Mouse (Mus musculus) intestine, postnatal 0 days (tissue): ENCODE measurements around the gene Gal3st2c. TPM values are rescaled to one million over a fixed set of nuclear protein-coding genes. Genes with fewer than 3 reads are reported as not detected.
A peak's percentile ranks its signal among the peaks of the same experiment; 100 is the strongest.

Source experiments
- ATAC-seq: fragments of 200-750 bp; cut with Nextera tagmentation; 2 replicates; pipeline ENCODE4 v1.8.0; 2017; ENCODE audit warnings: mild to moderate bottlenecking, moderate TSS enrichment, moderate library complexity
- H3K27ac ChIP-seq: fragments of 300-500 bp; sonication (generic); 2 replicates; pipeline ENCODE4 v1.5.1; 2014; ENCODE audit warnings: mild to moderate bottlenecking, low read depth, low read length, moderate library complexity
- H3K27me3 ChIP-seq: fragments of 300-500 bp; sonication (generic); replicated peaks from 2 replicates; pipeline ENCODE4 v1.6.1; 2014; ENCODE audit warnings: low read length, mixed read lengths; ENCODE audit not compliant: control insufficient read depth, insufficient read depth
- H3K36me3 ChIP-seq: fragments of 300-500 bp; sonication (generic); 2 replicates; pipeline ENCODE4 v1.6.1; 2014; ENCODE audit warnings: mild to moderate bottlenecking, moderate library complexity; ENCODE audit not compliant: control insufficient read depth, insufficient read depth
- H3K4me1 ChIP-seq: fragments of 300-500 bp; sonication (generic); replicated peaks from 2 replicates; pipeline ENCODE4 v1.6.1; 2014; ENCODE audit warnings: antibody characterized with exemption, low read length, mixed read lengths; ENCODE audit not compliant: control insufficient read depth, insufficient read depth
- H3K4me2 ChIP-seq: fragments of 300-500 bp; sonication (generic); replicated peaks from 2 replicates; pipeline ENCODE4 v1.6.1; 2014; ENCODE audit warnings: low read depth, mild to moderate bottlenecking, moderate library complexity
- H3K4me3 ChIP-seq: fragments of 300-500 bp; sonication (generic); 2 replicates; pipeline ENCODE4 v1.5.1; 2014; ENCODE audit warnings: low read depth, low read length
- H3K9ac ChIP-seq: fragments of 300-500 bp; sonication (generic); 2 replicates; pipeline ENCODE4 v1.6.1; 2014; ENCODE audit warnings: mild to moderate bottlenecking, low read depth, low read length
- H3K9me3 ChIP-seq: fragments of 300-500 bp; sonication (generic); 2 replicates; pipeline ENCODE4 v1.6.1; 2016; ENCODE audit warnings: mixed run types; ENCODE audit not compliant: control insufficient read depth
- CTCF ChIP-seq: sonication (generic); IDR thresholded peaks from 2 replicates; pipeline ENCODE4 v1.5.1; 2016; ENCODE audit warnings: low read depth, mild to moderate bottlenecking, control low read depth, antibody characterized with exemption, moderate library complexity
- WGBS: fragments of 180-500 bp; shearing (Covaris S2); extraction: QIAGEN DNeasy Blood & Tissue Kit; methylation state at CpG from one replicate; pipeline ENCODE4 v1.1.7; 2014; 5-methylcytosine and 5-hydroxymethylcytosine counted together
- polyA plus RNA-seq: library from polyadenylated mRNA; unstranded; fragments of >200 nt; fragmentation: Nextera tagmentation; extraction: Ambion mirVana; gene quantifications from 2 replicates; pipeline ENCODE4 v1.2.1, GENCODE M21; 2015

The Gal3st2c gene
- polyA plus RNA-seq, 1 experiment from 2014 or later = 0.07 TPM

GRCm38 (mm10) chr1:94011643-94012042, 21.3 kb downstream of the Gal3st2c start:
- ATAC-seq = no peak

GRCm38 (mm10) chr1:94020151-94020550, 29.8 kb downstream of the Gal3st2c start, which contains the start of gene Neu4:
Gene Neu4, plus strand, starts transcription at chr1:94020451.
- 81% methylated on average over 6 of the region's 6 CpGs for WGBS
- Histone ChIP-seq H3K4me1 (no peaks in the 10 kb centered on the region), H3K9ac (no peak within 1 kb of the TSS), H3K4me2 (no peak within 1 kb of the TSS), H3K27me3 (no peaks in the 10 kb centered on the region), H3K9me3 (no peaks in the 10 kb centered on the region), H3K4me3 (no peak within 1 kb of the TSS), H3K27ac (no peak within 1 kb of the TSS), H3K36me3 (no peaks in the 10 kb centered on the region)
- TF ChIP-seq CTCF = no peak
- no peak for ATAC-seq

More at GRCm38 (mm10) chr1:94011643-94012042, 21.3 kb downstream of the Gal3st2c start:
- H3K36me3 ChIP-seq = no peaks in the 10 kb centered on the region
- no peak overlapping the region for H3K9ac ChIP-seq
- no peak overlapping the region for H3K27ac ChIP-seq
- peak; percentile 36; the same call in 1 of the 2 replicates for TF ChIP-seq CTCF
- no peaks in the 10 kb centered on the region for H3K27me3 ChIP-seq
- H3K4me2 ChIP-seq = no peak overlapping the region
- H3K4me1 ChIP-seq = no peaks in the 10 kb centered on the region
- 56% methylated on average over 3 of the region's 3 CpGs for WGBS
- H3K4me3 ChIP-seq = no peak overlapping the region
- H3K9me3 ChIP-seq = no peaks in the 10 kb centered on the region

GRCm38 (mm10) chr1:94027506-94028108, 37.3 kb downstream of the Gal3st2c start:
- 65% methylated on average over 12 of the region's 12 CpGs for WGBS
- H3K36me3 ChIP-seq = no peaks in the 10 kb centered on the region
- no peaks in the 10 kb centered on the region for H3K4me1 ChIP-seq
- H3K27ac ChIP-seq = no peak overlapping the region
- no peaks in the 10 kb centered on the region for H3K9me3 ChIP-seq
- H3K9ac ChIP-seq = no peak overlapping the region
- no peak overlapping the region for H3K4me3 ChIP-seq
- no peak for TF ChIP-seq CTCF
- H3K27me3 ChIP-seq = no peaks in the 10 kb centered on the region
- no peak overlapping the region for H3K4me2 ChIP-seq
- ATAC-seq = no peak

GRCm38 (mm10) chr1:94028741-94029140, 38.4 kb downstream of the Gal3st2c start:
- TF ChIP-seq CTCF = no peak
- WGBS = 94% methylated on average over 2 of the region's 2 CpGs
- Histone ChIP-seq H3K27me3 (no peaks in the 10 kb centered on the region), H3K36me3 (no peaks in the 10 kb centered on the region), H3K4me2 (no peak overlapping the region), H3K9ac (no peak overlapping the region), H3K9me3 (no peaks in the 10 kb centered on the region), H3K27ac (no peak overlapping the region), H3K4me3 (no peak overlapping the region), H3K4me1 (no peaks in the 10 kb centered on the region)
- ATAC-seq = no peak

GRCm38 (mm10) chr1:94033075-94033602, 42.8 kb downstream of the Gal3st2c start:
- H3K4me1 ChIP-seq = 0 out of 2 replicates have a peak, but pooled peaks cover 3% of the 10 kb centered on the region
- TF ChIP-seq CTCF = no peak
- no peak for ATAC-seq
- no peak overlapping the region for H3K4me2 ChIP-seq
- WGBS = 86% methylated on average over 2 of the region's 2 CpGs
- H3K27ac ChIP-seq = no peak overlapping the region
- H3K27me3 ChIP-seq = no peaks in the 10 kb centered on the region
- no peaks in the 10 kb centered on the region for H3K36me3 ChIP-seq
- H3K9me3 ChIP-seq = no peaks in the 10 kb centered on the region
- no peak overlapping the region for H3K4me3 ChIP-seq
- no peak overlapping the region for H3K9ac ChIP-seq

- H3K36me3 ChIP-seq = no peaks in the 10 kb centered on the region
- 2% methylated on average over 25 of the region's 25 CpGs for WGBS
- H3K4me3 ChIP-seq = peak overlapping the region; percentile 36
- H3K27ac ChIP-seq = no peak overlapping the region
- peak; percentile 75 for ATAC-seq
- no peaks in the 10 kb centered on the region for H3K27me3 ChIP-seq
- H3K9ac ChIP-seq = no peak overlapping the region
- H3K4me1 ChIP-seq = 0 out of 2 replicates have a peak, but pooled peaks cover 3% of the 10 kb centered on the region
- peak; percentile 89 for TF ChIP-seq CTCF
- H3K4me2 ChIP-seq = peak overlapping the region; percentile 72
- no peaks in the 10 kb centered on the region for H3K9me3 ChIP-seq
These were observed 44.9 kb downstream of the Gal3st2c start for GRCm38 (mm10) chr1:94034984-94035743.
